Mouse (Mus musculus): ENCODE results near the gene Slit3. TPM values are rescaled to one million over a fixed set of nuclear protein-coding genes. Genes with fewer than 3 reads are reported as not detected.
A peak's percentile ranks its signal among the peaks of the same experiment; 100 is the strongest.

Slit3 gene
- total RNA-seq, 2 experiments from 2014 or later, result 56.7 to 60.0 TPM

- intact Hi-C loops (cut with DNase I), result no loop called here
- Histone ChIP-seq H3K4me3 (no peak overlapping the region), H3K27ac (no peak overlapping the region)
- no peak for DNase-seq (ENCODE audit: extremely low spot score in 1 of 2, low spot score in 2 of 2)
- no peak for TF ChIP-seq CTCF (IDR thresholded peaks at IDR 0.05)
Observed at GRCm38 (mm10) chr11:35569126-35569916, 448.3 kb downstream of the Slit3 start.

- no peak overlapping the region for H3K4me3 ChIP-seq
- no peak overlapping the region for H3K27ac ChIP-seq
- DNase-seq (ENCODE audit: extremely low spot score in 1 of 2, low spot score in 2 of 2), result no peak
- no peak for TF ChIP-seq CTCF (IDR thresholded peaks at IDR 0.05)
- intact Hi-C loops (cut with DNase I), result no loop called here
Observed at GRCm38 (mm10) chr11:35569957-35570356, 448.9 kb downstream of the Slit3 start.

GRCm38 (mm10) chr11:35571910-35572309 is 450.9 kb downstream of the Slit3 start:
- intact Hi-C loops (cut with DNase I), result no loop called here
- Histone ChIP-seq H3K4me3 (no peak overlapping the region), H3K27ac (no peak overlapping the region)
- no peak for DNase-seq (ENCODE audit: extremely low spot score in 1 of 2, low spot score in 2 of 2)
- no peak for TF ChIP-seq CTCF (IDR thresholded peaks at IDR 0.05)

- intact Hi-C loops (cut with DNase I), result no loop called here
- no peak for DNase-seq (ENCODE audit: extremely low spot score in 1 of 2, low spot score in 2 of 2)
- TF ChIP-seq CTCF (IDR thresholded peaks at IDR 0.05), result no peak
- Histone ChIP-seq H3K4me3 (no peak overlapping the region), H3K27ac (no peak overlapping the region)
Observed at GRCm38 (mm10) chr11:35578796-35579195, 457.8 kb downstream of the Slit3 start.

- Histone ChIP-seq H3K27ac (peak overlapping the region; percentile 73), H3K4me3 (no peak overlapping the region)
- DNase-seq (ENCODE audit: extremely low spot score in 1 of 2, low spot score in 2 of 2), result no peak
- TF ChIP-seq CTCF (IDR thresholded peaks at IDR 0.05), result no peak
- intact Hi-C loops (cut with DNase I), result no loop called here
Observed at GRCm38 (mm10) chr11:35582591-35582990, 461.6 kb downstream of the Slit3 start.

GRCm38 (mm10) chr11:35583633-35584032 is 462.6 kb downstream of the Slit3 start:
- intact Hi-C loops (cut with DNase I), result no loop called here
- peak overlapping the region; percentile 73; the same call in 1 of the 2 replicates for H3K27ac ChIP-seq
- DNase-seq (ENCODE audit: extremely low spot score in 1 of 2, low spot score in 2 of 2), result no peak
- TF ChIP-seq CTCF (IDR thresholded peaks at IDR 0.05), result no peak
- H3K4me3 ChIP-seq, result no peak overlapping the region

DNA sequence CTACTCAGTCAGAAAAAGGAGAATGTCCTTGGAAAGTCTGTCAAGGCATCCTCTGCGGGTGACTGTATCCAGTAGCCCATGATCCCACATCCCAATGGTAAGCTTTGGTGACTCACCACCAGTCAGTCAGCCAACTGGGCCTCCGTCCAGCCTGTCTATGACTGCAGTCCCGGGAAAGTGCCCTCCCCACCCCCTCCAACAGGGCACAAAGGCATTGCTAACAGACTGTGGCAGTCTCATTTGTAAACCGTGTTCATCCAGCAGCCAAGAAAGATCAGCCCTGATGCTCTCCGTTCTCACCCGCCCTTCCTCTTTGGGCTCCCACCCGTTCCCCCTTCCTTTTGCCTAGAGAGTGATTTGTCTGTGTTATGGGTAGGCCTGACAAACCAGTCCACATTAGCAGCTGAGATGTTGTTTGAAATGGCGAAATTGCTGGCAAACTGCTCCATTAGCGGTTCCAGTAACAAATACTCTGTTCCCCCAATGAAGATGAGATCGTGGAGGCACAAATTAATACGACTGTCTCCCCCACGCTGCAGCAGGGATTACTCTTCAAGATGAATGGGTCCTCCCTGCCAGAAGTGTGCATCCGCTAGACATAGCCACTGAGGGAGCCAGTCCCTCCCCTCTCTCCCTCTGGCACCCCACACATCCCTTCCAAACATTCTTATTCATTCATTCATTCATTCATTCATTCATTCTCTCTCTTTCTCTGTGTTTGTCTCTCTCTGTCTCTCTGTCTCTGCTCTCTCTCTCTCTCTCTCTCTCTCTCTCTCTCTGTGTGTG is 466.3 kb downstream of the Slit3 start:
- TF ChIP-seq CTCF (IDR thresholded peaks at IDR 0.05), result no peak
- H3K4me3 ChIP-seq, result no peak overlapping the region
- intact Hi-C loops (cut with DNase I), result no loop called here
- DNase-seq (ENCODE audit: extremely low spot score in 1 of 2, low spot score in 2 of 2), result peak; percentile 66 to 73
- no peak overlapping the region for H3K27ac ChIP-seq

- no peak overlapping the region for H3K4me3 ChIP-seq
- no peak for DNase-seq (ENCODE audit: extremely low spot score in 1 of 2, low spot score in 2 of 2)
- intact Hi-C loops (cut with DNase I), result no loop called here
- TF ChIP-seq CTCF (IDR thresholded peaks at IDR 0.05), result no peak
- H3K27ac ChIP-seq, result no peak overlapping the region
Observed at GRCm38 (mm10) chr11:35589892-35590291, 468.9 kb downstream of the Slit3 start.

DNA sequence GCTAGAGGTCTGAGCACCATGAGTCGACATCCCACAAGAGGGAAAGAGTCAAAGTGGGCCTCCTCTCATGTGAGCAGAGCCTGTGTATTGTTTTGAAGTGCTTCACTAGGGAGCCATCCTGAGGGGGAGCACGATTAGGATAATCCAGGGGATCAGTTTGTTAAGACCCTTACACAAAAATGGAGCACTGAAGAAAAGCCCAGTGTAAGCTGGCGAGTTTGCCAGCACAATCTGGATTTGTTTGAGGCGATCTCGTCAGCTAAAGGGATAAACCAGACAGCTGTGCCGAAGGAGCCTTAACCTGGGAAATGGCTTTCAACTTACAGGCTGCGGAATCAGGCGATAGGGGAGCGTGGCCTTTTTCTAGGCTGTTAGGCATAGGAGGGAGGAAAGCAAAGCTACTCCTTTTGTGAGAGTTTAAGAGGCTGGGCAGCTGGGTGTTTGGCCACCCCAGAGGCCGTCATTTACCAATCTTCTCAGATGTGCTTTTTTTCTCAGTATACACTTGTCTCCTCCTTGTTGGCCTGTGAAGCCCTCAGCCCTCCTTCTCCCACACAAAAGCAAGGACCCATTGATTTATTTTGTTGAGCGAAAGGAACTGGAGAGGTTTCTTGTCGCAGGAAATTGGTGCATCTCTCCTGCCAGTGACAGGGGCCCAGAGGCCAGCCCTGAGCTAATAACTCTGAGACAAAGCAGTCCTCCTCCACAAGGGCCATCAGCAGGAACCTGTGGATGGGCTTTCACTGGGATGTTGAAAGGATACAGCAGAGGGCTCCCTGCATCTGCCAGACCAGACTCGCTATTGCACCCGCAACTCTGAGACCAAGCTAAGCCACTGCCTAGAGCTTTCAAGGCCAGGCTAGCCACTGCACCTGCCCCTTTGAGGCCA is 472.4 kb downstream of the Slit3 start:
- no peak for DNase-seq (ENCODE audit: extremely low spot score in 1 of 2, low spot score in 2 of 2)
- no peak overlapping the region for H3K4me3 ChIP-seq
- intact Hi-C loops (cut with DNase I), result no loop called here
- TF ChIP-seq CTCF (IDR thresholded peaks at IDR 0.05), result no peak
- no peak overlapping the region for H3K27ac ChIP-seq

DNA sequence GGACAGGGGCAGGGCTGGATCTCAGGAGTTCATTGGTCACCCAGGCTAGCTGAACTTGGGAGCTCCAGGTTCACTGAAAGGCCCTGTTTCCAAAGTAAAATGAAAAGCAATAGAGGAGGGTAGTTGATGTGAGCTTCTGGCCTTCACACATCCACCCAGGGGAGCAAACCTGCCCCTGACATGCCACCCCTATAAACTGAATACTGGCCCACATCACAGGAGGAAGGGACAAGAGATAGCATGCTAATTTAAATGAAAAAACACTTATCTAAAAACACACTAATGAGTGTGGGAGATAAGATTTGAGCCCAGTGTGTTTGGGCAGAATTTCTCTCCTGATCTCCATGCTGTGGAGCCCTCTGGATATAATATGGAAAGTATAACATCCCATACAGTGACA is 475.0 kb downstream of the Slit3 start:
- TF ChIP-seq CTCF (IDR thresholded peaks at IDR 0.05), result no peak
- intact Hi-C loops (cut with DNase I), result no loop called here
- Histone ChIP-seq H3K27ac (no peak overlapping the region), H3K4me3 (no peak overlapping the region)
- no peak for DNase-seq (ENCODE audit: extremely low spot score in 1 of 2, low spot score in 2 of 2)

GRCm38 (mm10) chr11:35597882-35598281 is 476.9 kb downstream of the Slit3 start:
- no peak for DNase-seq (ENCODE audit: extremely low spot score in 1 of 2, low spot score in 2 of 2)
- no peak overlapping the region for H3K4me3 ChIP-seq
- intact Hi-C loops (cut with DNase I), result no loop called here
- H3K27ac ChIP-seq, result no peak overlapping the region
- no peak for TF ChIP-seq CTCF (IDR thresholded peaks at IDR 0.05)
